Mouse (Mus musculus) C2C12 (cell line): ENCODE data around the gene Aldh1l1. TPM values are rescaled to one million over a fixed set of nuclear protein-coding genes. Genes with fewer than 3 reads are reported as not detected.

Experiments used
- H3K27me3 ChIP-seq: one replicate; pipeline ENCODE4 v1.6.1; 2011; ENCODE audit not compliant: control insufficient read depth, insufficient read depth, insufficient read length
- H3K36me3 ChIP-seq: one replicate; pipeline ENCODE4 v1.6.1; 2011; ENCODE audit not compliant: control insufficient read depth, insufficient read depth
- H3K4me3 ChIP-seq: one replicate; pipeline ENCODE4 v1.5.1; 2011; ENCODE audit warnings: mild to moderate bottlenecking, control low read depth; ENCODE audit not compliant: poor library complexity, insufficient read depth, severe bottlenecking
- H3K79me2 ChIP-seq: one replicate; pipeline ENCODE4 v1.6.1; 2011; ENCODE audit not compliant: control insufficient read depth, insufficient read depth
- H3K79me3 ChIP-seq: one replicate; pipeline ENCODE4 v1.6.1; 2011; ENCODE audit warnings: low read depth, control low read depth
- H3ac ChIP-seq: one replicate; pipeline ENCODE3; 2011; ENCODE audit warnings: low read depth; ENCODE audit not compliant: control insufficient read depth, insufficient read length
- CEBPB ChIP-seq: IDR thresholded peaks from one replicate; pipeline ENCODE4 v1.6.1; 2011; ENCODE audit warnings: low read depth, mild to moderate bottlenecking, control low read depth, moderate library complexity
- CTCF ChIP-seq: IDR thresholded peaks from one replicate; pipeline ENCODE4 v1.5.1; 2011; ENCODE audit not compliant: control insufficient read depth, insufficient read depth, insufficient read length
- FOSL1 ChIP-seq: IDR thresholded peaks from one replicate; pipeline ENCODE4 v1.8.0; 2011; ENCODE audit warnings: mild to moderate bottlenecking, low read length; ENCODE audit not compliant: poor library complexity, insufficient read depth, severe bottlenecking
- MAX ChIP-seq: IDR thresholded peaks from one replicate; pipeline ENCODE4 v1.6.1; 2011; ENCODE audit warnings: mild to moderate bottlenecking, control low read depth
- MYOD1 ChIP-seq: IDR thresholded peaks from one replicate; pipeline ENCODE4 v1.6.1; 2011; ENCODE audit warnings: low read depth; ENCODE audit not compliant: control insufficient read depth, insufficient read length
- MYOG ChIP-seq: IDR thresholded peaks from one replicate; pipeline ENCODE4 v1.6.1; 2011; ENCODE audit not compliant: control insufficient read depth, insufficient read length; ENCODE audit errors: extremely low read depth
- USF1 ChIP-seq: IDR thresholded peaks from one replicate; pipeline ENCODE4 v1.6.1; 2011; ENCODE audit warnings: low read depth, mild to moderate bottlenecking, control low read depth, moderate library complexity
- polyA plus RNA-seq: library from polyadenylated mRNA; unstranded; fragments of >200 nt; fragmentation: generic; extraction: Trizol; gene quantifications from one replicate; pipeline ENCODE4 v1.2.1, GENCODE M21; 2012; ENCODE audit warnings: missing spikeins

Gene Aldh1l1
- polyA plus RNA-seq, 1 experiment = 0.16 TPM

DNA sequence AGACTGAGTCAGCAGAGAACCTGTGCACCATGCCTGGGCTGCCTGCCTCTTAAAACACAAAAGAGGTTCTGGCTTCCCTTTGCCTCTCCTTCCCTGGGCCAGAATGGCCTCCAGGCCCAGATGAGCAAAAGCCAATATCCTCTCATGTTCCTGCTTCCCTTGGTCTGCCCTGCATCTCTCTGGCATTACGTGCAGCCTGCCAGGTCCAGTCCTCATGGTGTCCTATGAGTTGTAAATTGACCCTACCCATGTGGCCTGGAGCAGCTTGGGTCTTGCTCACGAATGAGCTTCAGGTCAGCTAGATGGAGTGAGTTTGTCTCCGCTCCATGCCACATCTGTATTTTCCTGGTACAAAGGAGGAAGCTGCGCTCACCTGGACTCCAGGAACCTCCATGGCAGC, 110.8 kb downstream of the Aldh1l1 start:
- Histone ChIP-seq H3K4me3 (no peak overlapping the region), H3K79me3 (no peaks in the 10 kb centered on the region), H3K27me3 (peaks cover 15% of the 10 kb centered on the region), H3K36me3 (no peaks in the 10 kb centered on the region), H3ac (no peak overlapping the region), H3K79me2 (no peaks in the 10 kb centered on the region)
- no peak for TF ChIP-seq USF1
- TF ChIP-seq FOSL1 = no peak
- TF ChIP-seq CEBPB = no peak
- TF ChIP-seq MYOD1 = no peak
- TF ChIP-seq CTCF = no peak
- TF ChIP-seq MAX = no peak

DNA sequence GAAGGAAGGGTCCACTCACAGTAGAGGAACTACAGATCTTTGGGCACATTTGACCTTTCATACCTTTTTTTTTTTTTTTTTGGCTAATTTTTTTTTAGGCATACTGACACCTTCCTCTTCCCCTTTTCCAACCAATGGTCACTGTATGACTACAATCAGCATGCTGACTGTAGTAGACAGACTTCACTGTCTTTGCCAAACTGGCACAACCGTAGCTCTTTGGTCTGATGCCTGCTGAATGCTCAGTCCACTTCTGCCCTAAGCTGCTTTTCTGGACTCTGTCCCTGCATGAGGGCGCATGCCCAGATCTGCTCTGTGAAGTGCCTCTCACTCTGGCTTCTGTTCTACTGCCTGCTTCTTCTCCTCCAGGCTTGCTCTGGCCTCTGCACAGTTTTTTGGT, 111.4 kb downstream of the Aldh1l1 start:
- TF ChIP-seq MYOG (no peak), FOSL1 (no peak), CEBPB (no peak), CTCF (no peak)
- Histone ChIP-seq H3K36me3 (no peaks in the 10 kb centered on the region), H3ac (no peak overlapping the region), H3K79me3 (no peaks in the 10 kb centered on the region), H3K27me3 (peaks cover 21% of the 10 kb centered on the region), H3K79me2 (no peaks in the 10 kb centered on the region), H3K4me3 (no peak overlapping the region)

GRCm38 (mm10) chr6:90598197-90598596, 112.0 kb downstream of the Aldh1l1 start:
- H3K79me3 ChIP-seq = no peaks in the 10 kb centered on the region
- no peak overlapping the region for H3K4me3 ChIP-seq
- peaks cover 27% of the 10 kb centered on the region for H3K27me3 ChIP-seq
- H3K79me2 ChIP-seq = no peaks in the 10 kb centered on the region
- H3ac ChIP-seq = no peak overlapping the region
- no peak for TF ChIP-seq MAX
- no peak for TF ChIP-seq FOSL1
- no peaks in the 10 kb centered on the region for H3K36me3 ChIP-seq

DNA sequence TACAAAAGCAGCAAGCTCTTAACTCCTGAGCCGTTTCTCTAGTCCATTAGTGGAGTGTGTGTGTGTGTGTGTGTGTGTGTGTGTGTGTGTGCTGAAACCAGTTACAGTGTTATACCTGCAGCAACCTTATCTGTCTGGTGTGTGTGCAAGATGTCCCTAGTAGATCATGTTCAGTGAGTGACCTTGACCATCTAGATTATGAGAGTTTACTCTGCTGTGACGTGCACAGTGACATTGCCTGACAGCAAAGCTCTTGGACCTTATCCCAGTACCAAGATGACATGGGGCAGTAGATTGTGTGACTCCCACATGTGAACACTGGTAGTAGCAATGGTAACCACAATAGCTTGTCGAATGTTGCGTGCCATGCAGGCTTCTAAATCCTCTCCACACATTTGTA, 114.1 kb downstream of the Aldh1l1 start:
- Histone ChIP-seq H3K27me3 (peaks cover 29% of the 10 kb centered on the region), H3ac (no peak overlapping the region), H3K79me2 (no peaks in the 10 kb centered on the region), H3K79me3 (no peaks in the 10 kb centered on the region), H3K36me3 (no peaks in the 10 kb centered on the region), H3K4me3 (no peak overlapping the region)
- TF ChIP-seq CEBPB = no peak
- no peak for TF ChIP-seq FOSL1

GRCm38 (mm10) chr6:90601736-90602135, 115.5 kb downstream of the Aldh1l1 start:
- no peaks in the 10 kb centered on the region for H3K79me2 ChIP-seq
- no peaks in the 10 kb centered on the region for H3K36me3 ChIP-seq
- H3K79me3 ChIP-seq = no peaks in the 10 kb centered on the region
- no peak overlapping the region for H3K4me3 ChIP-seq
- H3K27me3 ChIP-seq = peaks cover 29% of the 10 kb centered on the region
- no peak for TF ChIP-seq CTCF
- no peak overlapping the region for H3ac ChIP-seq

DNA sequence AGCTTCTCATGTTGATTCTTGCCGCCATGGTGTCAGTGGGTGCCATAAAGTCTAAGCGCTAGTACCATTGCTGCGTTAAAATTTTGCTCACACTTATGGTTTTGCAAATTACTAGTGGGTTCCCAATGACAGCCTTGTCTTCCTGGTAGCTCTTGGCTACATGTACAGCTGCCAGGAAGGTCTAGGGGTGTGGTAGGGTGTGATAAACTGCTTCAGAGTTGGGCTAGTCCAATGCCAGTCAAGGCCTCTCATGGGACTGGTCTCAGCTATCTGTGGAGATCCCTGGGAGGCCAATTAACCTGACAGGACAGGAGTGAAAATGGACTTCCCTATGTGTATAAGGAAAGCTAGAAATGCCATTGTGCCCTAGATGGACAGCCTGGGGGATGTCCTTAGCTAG, 116.1 kb downstream of the Aldh1l1 start:
- H3K4me3 ChIP-seq = no peak overlapping the region
- H3K79me2 ChIP-seq = no peaks in the 10 kb centered on the region
- no peaks in the 10 kb centered on the region for H3K79me3 ChIP-seq
- H3ac ChIP-seq = no peak overlapping the region
- TF ChIP-seq MYOG (no peak), MAX (no peak), CEBPB (no peak), CTCF (no peak), USF1 (no peak), FOSL1 (no peak), MYOD1 (no peak)
- peaks cover 29% of the 10 kb centered on the region for H3K27me3 ChIP-seq
- H3K36me3 ChIP-seq = no peaks in the 10 kb centered on the region

GRCm38 (mm10) chr6:90603126-90603525, 116.9 kb downstream of the Aldh1l1 start:
- no peak for TF ChIP-seq FOSL1
- no peak for TF ChIP-seq MYOD1
- TF ChIP-seq USF1 = no peak
- no peak for TF ChIP-seq CEBPB
- no peak for TF ChIP-seq MAX
- peaks cover 29% of the 10 kb centered on the region for H3K27me3 ChIP-seq
- no peak overlapping the region for H3ac ChIP-seq
- no peaks in the 10 kb centered on the region for H3K36me3 ChIP-seq
- H3K79me3 ChIP-seq = no peaks in the 10 kb centered on the region
- H3K4me3 ChIP-seq = no peak overlapping the region
- H3K79me2 ChIP-seq = no peaks in the 10 kb centered on the region
